Mouse (Mus musculus): ENCODE measurements at regions not wholly inside any gene's neighbourhood (a gene's known extent, or its start where the extent isn't known, plus 50 kb on each side); places are given as distances from the start of the nearest gene placed in this dataset.

- DNase-seq (ENCODE audit: inconsistent age in 2 of 2, low spot score in 1 of 2), result no peak
Observed at GRCm38 (mm10) chr16:10098511-10098910, 71.5 kb upstream of the Rpl39l start.

- DNase-seq (ENCODE audit: inconsistent age in 2 of 2, low spot score in 1 of 2), result peak; percentile 10 to 70
Observed at GRCm38 (mm10) chr16:10088461-10089353, 81.3 kb upstream of the Rpl39l start.

- DNase-seq (ENCODE audit: inconsistent age in 2 of 2, low spot score in 1 of 2), result no peak
Observed at GRCm38 (mm10) chr16:10086341-10086740, 83.7 kb upstream of the Rpl39l start.

- no peak for DNase-seq (ENCODE audit: inconsistent age in 2 of 2, low spot score in 1 of 2)
Observed at GRCm38 (mm10) chr16:10085429-10085828, 84.6 kb upstream of the Rpl39l start.

GRCm38 (mm10) chr16:10081751-10082150 is 86.4 kb upstream of the Grin2a start:
- DNase-seq (ENCODE audit: inconsistent age in 2 of 2, low spot score in 1 of 2), result no peak

GRCm38 (mm10) chr16:10080121-10080679 is 84.8 kb upstream of the Grin2a start:
- no peak for DNase-seq (ENCODE audit: inconsistent age in 2 of 2, low spot score in 1 of 2)

- peak; percentile 33 to 84 for DNase-seq (ENCODE audit: inconsistent age in 2 of 2, low spot score in 1 of 2)
Observed at GRCm38 (mm10) chr16:10073158-10073557, 77.8 kb upstream of the Grin2a start.

GRCm38 (mm10) chr16:10063491-10063890 is 68.1 kb upstream of the Grin2a start:
- no peak for DNase-seq (ENCODE audit: inconsistent age in 2 of 2, low spot score in 1 of 2)

- DNase-seq (ENCODE audit: inconsistent age in 2 of 2, low spot score in 1 of 2), result no peak
Observed at GRCm38 (mm10) chr16:10058094-10058493, 62.7 kb upstream of the Grin2a start.

All from adrenal gland, adult (tissue).